Mouse (Mus musculus) ovary, adult 10 weeks (tissue): ENCODE results near the gene Zmynd12. TPM values are rescaled to one million over a fixed set of nuclear protein-coding genes. Genes with fewer than 3 reads are reported as not detected.

Experiments used
- polyA plus RNA-seq: library from polyadenylated mRNA; stranded (reverse); fragments of 350-450 nt; fragmentation: Illumina TruSeq; extraction: RNeasy Lipid Tissue Mini Kit (QIAGEN cat#74804); gene quantifications from one replicate; pipeline ENCODE4 v1.2.3, GENCODE M21; 2014

Gene Zmynd12
- 2.0 TPM for polyA plus RNA-seq

GRCm38 (mm10) chr4:119422294-119422964, at the start of gene Zmynd12, which contains the start of gene Ppcs:
TSS of gene Zmynd12 (plus strand) at chr4:119422814.
TSS of gene Ppcs (minus strand) at chr4:119422420.

GRCm38 (mm10) chr4:119415072-119415753, 7.4 kb upstream of the Zmynd12 start, which contains the start of gene Ccdc30:
TSS of gene Ccdc30 (minus strand) at chr4:119415521.

GRCm38 (mm10) chr4:119492291-119492932, 69.8 kb downstream of the Zmynd12 start, which contains the start of gene Rimkla:
TSS of gene Rimkla (minus strand) at chr4:119492628.

Other genes starting within 250 kb of the Zmynd12 start
- 0.63 TPM for gene Zfp691, start 248.6 kb upstream of the Zmynd12 start, polyA plus RNA-seq
- gene Ermap, start 232.8 kb upstream of the Zmynd12 start, polyA plus RNA-seq, result 4.1 TPM
- 18.0 TPM for gene Svbp, start 227.5 kb upstream of the Zmynd12 start, polyA plus RNA-seq
- 3.1 TPM for gene Tmem269, start 204.6 kb upstream of the Zmynd12 start, polyA plus RNA-seq
- 7.4 TPM for gene AU022252, start 190.1 kb upstream of the Zmynd12 start, polyA plus RNA-seq
- 49.4 TPM for gene P3h1, start 189.9 kb upstream of the Zmynd12 start, polyA plus RNA-seq
- gene Cldn19, start 167.4 kb upstream of the Zmynd12 start, polyA plus RNA-seq, result not detected
- gene Ybx1, start 128.2 kb upstream of the Zmynd12 start, polyA plus RNA-seq, result 802 TPM
- 40.9 TPM for gene Ppih, start 102.3 kb upstream of the Zmynd12 start, polyA plus RNA-seq
- gene Ccdc30, start 7.3 kb upstream of the Zmynd12 start, polyA plus RNA-seq, result 11.7 TPM
- gene Ppcs, start 394 bp upstream of the Zmynd12 start, polyA plus RNA-seq, result 19.5 TPM
- 6.5 TPM for gene Rimkla, start 69.8 kb downstream of the Zmynd12 start, polyA plus RNA-seq
- gene Foxj3, start 114.2 kb downstream of the Zmynd12 start, polyA plus RNA-seq, result 117 TPM
- gene Frg2f1, start 116.7 kb downstream of the Zmynd12 start, polyA plus RNA-seq, result 5.0 TPM
- not detected for gene Guca2a, start 214.9 kb downstream of the Zmynd12 start, polyA plus RNA-seq
- not detected for gene Guca2b, start 236.1 kb downstream of the Zmynd12 start, polyA plus RNA-seq